Mouse (Mus musculus) intestine, postnatal 0 days (tissue): ENCODE measurements around the gene Cacna2d2. TPM values are rescaled to one million over a fixed set of nuclear protein-coding genes. Genes with fewer than 3 reads are reported as not detected.

Source experiments
- ATAC-seq: fragments of 200-750 bp; cut with Nextera tagmentation; 2 replicates; pipeline ENCODE4 v1.8.0; 2017; ENCODE audit warnings: mild to moderate bottlenecking, moderate TSS enrichment, moderate library complexity
- H3K27ac ChIP-seq: fragments of 300-500 bp; sonication (generic); 2 replicates; pipeline ENCODE4 v1.5.1; 2014; ENCODE audit warnings: mild to moderate bottlenecking, low read depth, low read length, moderate library complexity
- H3K27me3 ChIP-seq: fragments of 300-500 bp; sonication (generic); replicated peaks from 2 replicates; pipeline ENCODE4 v1.6.1; 2014; ENCODE audit warnings: low read length, mixed read lengths; ENCODE audit not compliant: control insufficient read depth, insufficient read depth
- H3K36me3 ChIP-seq: fragments of 300-500 bp; sonication (generic); 2 replicates; pipeline ENCODE4 v1.6.1; 2014; ENCODE audit warnings: mild to moderate bottlenecking, moderate library complexity; ENCODE audit not compliant: control insufficient read depth, insufficient read depth
- H3K4me1 ChIP-seq: fragments of 300-500 bp; sonication (generic); replicated peaks from 2 replicates; pipeline ENCODE4 v1.6.1; 2014; ENCODE audit warnings: antibody characterized with exemption, low read length, mixed read lengths; ENCODE audit not compliant: control insufficient read depth, insufficient read depth
- H3K4me2 ChIP-seq: fragments of 300-500 bp; sonication (generic); replicated peaks from 2 replicates; pipeline ENCODE4 v1.6.1; 2014; ENCODE audit warnings: low read depth, mild to moderate bottlenecking, moderate library complexity
- H3K4me3 ChIP-seq: fragments of 300-500 bp; sonication (generic); 2 replicates; pipeline ENCODE4 v1.5.1; 2014; ENCODE audit warnings: low read depth, low read length
- H3K9ac ChIP-seq: fragments of 300-500 bp; sonication (generic); 2 replicates; pipeline ENCODE4 v1.6.1; 2014; ENCODE audit warnings: mild to moderate bottlenecking, low read depth, low read length
- H3K9me3 ChIP-seq: fragments of 300-500 bp; sonication (generic); 2 replicates; pipeline ENCODE4 v1.6.1; 2016; ENCODE audit warnings: mixed run types; ENCODE audit not compliant: control insufficient read depth
- CTCF ChIP-seq: sonication (generic); IDR thresholded peaks from 2 replicates; pipeline ENCODE4 v1.5.1; 2016; ENCODE audit warnings: low read depth, mild to moderate bottlenecking, control low read depth, antibody characterized with exemption, moderate library complexity
- WGBS: fragments of 180-500 bp; shearing (Covaris S2); extraction: QIAGEN DNeasy Blood & Tissue Kit; methylation state at CpG from one replicate; pipeline ENCODE4 v1.1.7; 2014; 5-methylcytosine and 5-hydroxymethylcytosine counted together
- polyA plus RNA-seq: library from polyadenylated mRNA; unstranded; fragments of >200 nt; fragmentation: Nextera tagmentation; extraction: Ambion mirVana; gene quantifications from 2 replicates; pipeline ENCODE4 v1.2.1, GENCODE M21; 2015

Gene Cacna2d2
- polyA plus RNA-seq, 1 experiment from 2014 or later: 0.22 TPM

- no peak for TF ChIP-seq CTCF
- ATAC-seq: no peak
Measured at GRCm38 (mm10) chr9:107521190-107521589, 121.8 kb downstream of the Cacna2d2 start.

GRCm38 (mm10) chr9:107521711-107522399 is 122.4 kb downstream of the Cacna2d2 start:
- Histone ChIP-seq H3K27ac (no peak overlapping the region), H3K4me3 (no peak overlapping the region; the same call in 1 of the 2 replicates), H3K9ac (no peak overlapping the region), H3K4me1 (peaks cover 4% of the 10 kb centered on the region; the same call in 1 of the 2 replicates), H3K27me3 (no peaks in the 10 kb centered on the region), H3K36me3 (no peaks in the 10 kb centered on the region), H3K4me2 (peak overlapping the region; percentile 48), H3K9me3 (no peaks in the 10 kb centered on the region)
- TF ChIP-seq CTCF: no peak
- no peak for ATAC-seq
- WGBS: 15% methylated on average over 25 of the region's 25 CpGs

More at GRCm38 (mm10) chr9:107521190-107521589, 121.8 kb downstream of the Cacna2d2 start:
- Histone ChIP-seq H3K9ac (no peak overlapping the region), H3K4me2 (no peak overlapping the region), H3K4me1 (peaks cover 4% of the 10 kb centered on the region; the same call in 1 of the 2 replicates), H3K4me3 (no peak overlapping the region), H3K27ac (no peak overlapping the region), H3K36me3 (no peaks in the 10 kb centered on the region), H3K9me3 (no peaks in the 10 kb centered on the region), H3K27me3 (no peaks in the 10 kb centered on the region)
- 49% methylated on average over 5 of the region's 5 CpGs for WGBS

- Histone ChIP-seq H3K4me2 (peak overlapping the region; percentile 48), H3K4me1 (peaks cover 4% of the 10 kb centered on the region; the same call in 1 of the 2 replicates), H3K9me3 (no peaks in the 10 kb centered on the region), H3K4me3 (no peak overlapping the region; the same call in 1 of the 2 replicates), H3K36me3 (no peaks in the 10 kb centered on the region), H3K9ac (no peak overlapping the region), H3K27me3 (no peaks in the 10 kb centered on the region; the same call in 1 of the 2 replicates), H3K27ac (no peak overlapping the region)
- WGBS: 23% methylated on average over 2 of the region's 2 CpGs
- no peak for TF ChIP-seq CTCF
- no peak for ATAC-seq
Measured at GRCm38 (mm10) chr9:107522400-107522711, 122.9 kb downstream of the Cacna2d2 start.

- no peaks in the 10 kb centered on the region for H3K9me3 ChIP-seq
- peak overlapping the region; percentile 33 for H3K4me3 ChIP-seq
- peak; percentile 31; the same call in 1 of the 2 replicates for TF ChIP-seq CTCF
- WGBS: 7% methylated on average over 43 of the region's 44 CpGs
- H3K9ac ChIP-seq: peak overlapping the region; percentile 26; the same call in 1 of the 2 replicates
- no peaks in the 10 kb centered on the region for H3K36me3 ChIP-seq
- no peak overlapping the region for H3K27ac ChIP-seq
- no peaks in the 10 kb centered on the region; the same call in 1 of the 2 replicates for H3K27me3 ChIP-seq
- peak overlapping the region; percentile 75 for H3K4me2 ChIP-seq
- ATAC-seq: peak; percentile 63
- H3K4me1 ChIP-seq: peaks cover 4% of the 10 kb centered on the region; the same call in 1 of the 2 replicates
Measured at GRCm38 (mm10) chr9:107526198-107527026, 127.0 kb downstream of the Cacna2d2 start.

- TF ChIP-seq CTCF: peak; percentile 51
- WGBS: under 1% methylated on average over 48 of the region's 48 CpGs
- peaks cover 13% of the 10 kb centered on the region for H3K4me1 ChIP-seq
Measured at GRCm38 (mm10) chr9:107533791-107534407, 134.5 kb downstream of the Cacna2d2 start, which contains the start of gene Tmem115. Gene Tmem115 (plus strand): TSS chr9:107533945.

More at GRCm38 (mm10) chr9:107533791-107534407, 134.5 kb downstream of the Cacna2d2 start, which contains the start of gene Tmem115:
- Histone ChIP-seq H3K27me3 (no peaks in the 10 kb centered on the region), H3K4me3 (peak within 1 kb of the TSS; percentile 86), H3K4me2 (peak within 1 kb of the TSS; percentile 93), H3K9ac (peak within 1 kb of the TSS; percentile 93), H3K27ac (peak within 1 kb of the TSS; percentile 77), H3K9me3 (no peaks in the 10 kb centered on the region), H3K36me3 (peaks cover 14% of the 10 kb centered on the region)
- peak; percentile 97 for ATAC-seq
